Mouse (Mus musculus) MEL (cell line): ENCODE data around the gene Eif2ak4. TPM values are rescaled to one million over a fixed set of nuclear protein-coding genes. Genes with fewer than 3 reads are reported as not detected.

Experiments used
- DNase-seq: peaks from one replicate; pipeline ENCODE4 v3.0.0; 2011; ENCODE audit warnings: low read depth, low spot score
- H3K27ac ChIP-seq: 2 replicates; pipeline ENCODE4 v1.5.1; 2012; ENCODE audit warnings: low read depth, mild to moderate bottlenecking, control low read depth, low read length, moderate library complexity; ENCODE audit not compliant: control insufficient read depth
- H3K27me3 ChIP-seq, 2 experiments: fragments of 150-350 bp in 1 of 2; sonication (generic) in 1 of 2; 2 replicates each; pipeline ENCODE4 v1.6.1; 2012; ENCODE audit warnings: low read length in 2 of 2, mild to moderate bottlenecking in 2 of 2, improper control_type of control experiment in 1 of 2, moderate library complexity in 1 of 2; ENCODE audit not compliant: insufficient read depth in 2 of 2, control insufficient read depth in 1 of 2
- H3K36me3 ChIP-seq, 2 experiments: 2 replicates each; pipeline ENCODE4 v1.6.1; 2012 to 2014; ENCODE audit warnings: low read length in 2 of 2, improper control_type of control experiment in 1 of 2, inconsistent platforms in 1 of 2, mild to moderate bottlenecking in 1 of 2; ENCODE audit not compliant: insufficient read depth in 2 of 2, control insufficient read depth in 1 of 2
- H3K4me1 ChIP-seq, 2 experiments: fragments of 150-350 bp in 1 of 2; sonication (generic) in 1 of 2; 2 replicates each; pipeline ENCODE4 v1.6.1; 2012; ENCODE audit warnings: low read length in 2 of 2, improper control_type of control experiment in 1 of 2, mild to moderate bottlenecking in 1 of 2; ENCODE audit not compliant: insufficient read depth in 2 of 2, control insufficient read depth in 1 of 2
- H3K4me3 ChIP-seq, 2 experiments: fragments of 150-350 bp in 1 of 2; sonication (generic) in 1 of 2; 2 replicates each; pipeline ENCODE4 v1.5.1; 2012; ENCODE audit warnings: low read depth in 2 of 2, low read length in 2 of 2, mild to moderate bottlenecking in 2 of 2, moderate library complexity in 2 of 2, control low read depth in 1 of 2, improper control_type of control experiment in 1 of 2; ENCODE audit not compliant: control insufficient read depth in 1 of 2, insufficient read depth in 1 of 2
- H3K79me2 ChIP-seq: 2 replicates; pipeline ENCODE4 v1.6.1; 2012; ENCODE audit warnings: mild to moderate bottlenecking, low read length, moderate library complexity; ENCODE audit not compliant: control insufficient read depth, poor library complexity, insufficient read depth
- H3K9ac ChIP-seq: 2 replicates; pipeline ENCODE4 v1.6.1; 2012; ENCODE audit warnings: low read depth, mild to moderate bottlenecking, control low read depth, low read length, moderate library complexity; ENCODE audit not compliant: control insufficient read depth, poor library complexity, severe bottlenecking
- H3K9me3 ChIP-seq: fragments of 150-350 bp; sonication (generic); replicated peaks from 2 replicates; pipeline ENCODE4 v1.6.1; 2012; ENCODE audit warnings: mild to moderate bottlenecking, low read length, improper control_type of control experiment, moderate library complexity; ENCODE audit not compliant: insufficient read depth
- BHLHE40 ChIP-seq: IDR thresholded peaks from 2 replicates; pipeline ENCODE4 v1.6.1; 2012; ENCODE audit warnings: low read depth, mild to moderate bottlenecking, inconsistent platforms, low read length, improper control_type of control experiment, borderline replicate concordance
- CHD2 ChIP-seq: IDR thresholded peaks from 2 replicates; pipeline ENCODE4 v1.6.1; 2011; ENCODE audit warnings: low read length, improper control_type of control experiment
- CTCF ChIP-seq, 3 experiments: IDR thresholded peaks in 2 of 3; conservative IDR thresholded peaks in 1 of 3; 2 replicates each; pipeline ENCODE4 v1.5.1; 2011 to 2012; ENCODE audit warnings: low read length in 3 of 3, low read depth in 2 of 3, mild to moderate bottlenecking in 2 of 3, improper control_type of control experiment in 1 of 3, inconsistent platforms in 1 of 3, mixed read lengths in 1 of 3, moderate library complexity in 1 of 3; ENCODE audit not compliant: control insufficient read depth in 1 of 3, insufficient read depth in 1 of 3, poor library complexity in 1 of 3, severe bottlenecking in 1 of 3
- EP300 ChIP-seq, 2 experiments: IDR thresholded peaks; 2 replicates each; pipeline ENCODE4 v1.6.1; 2011; ENCODE audit warnings: improper control_type of control experiment in 2 of 2, low read length in 2 of 2, low read depth in 1 of 2, mild to moderate bottlenecking in 1 of 2
- ETS1 ChIP-seq: IDR thresholded peaks from 2 replicates; pipeline ENCODE4 v1.6.1; 2012; ENCODE audit warnings: low read depth, mild to moderate bottlenecking, inconsistent platforms, low read length, improper control_type of control experiment, moderate library complexity
- GATA1 ChIP-seq: IDR thresholded peaks from 2 replicates; pipeline ENCODE4 v1.6.1; 2011; ENCODE audit warnings: low read depth, low read length, improper control_type of control experiment
- HCFC1 ChIP-seq: IDR thresholded peaks from 2 replicates; pipeline ENCODE4 v1.6.1; 2012; ENCODE audit warnings: low read depth, mild to moderate bottlenecking, inconsistent platforms, low read length, improper control_type of control experiment, moderate library complexity
- MAX ChIP-seq: IDR thresholded peaks from 2 replicates; pipeline ENCODE4 v1.6.1; 2011; ENCODE audit warnings: low read length, improper control_type of control experiment
- MAZ ChIP-seq: IDR thresholded peaks from 2 replicates; pipeline ENCODE4 v1.6.1; 2012; ENCODE audit warnings: low read depth, mild to moderate bottlenecking, inconsistent platforms, low read length, improper control_type of control experiment
- MXI1 ChIP-seq: IDR thresholded peaks from 2 replicates; pipeline ENCODE4 v1.6.1; 2011; ENCODE audit warnings: mild to moderate bottlenecking, low read depth, low read length, improper control_type of control experiment
- MYB ChIP-seq: IDR thresholded peaks from 2 replicates; pipeline ENCODE4 v1.6.1; 2011; ENCODE audit warnings: mild to moderate bottlenecking, low read depth, low read length, improper control_type of control experiment
- MYC ChIP-seq: IDR thresholded peaks from 2 replicates; pipeline ENCODE4 v1.6.1; 2011; ENCODE audit warnings: low read depth, mild to moderate bottlenecking, low read length, improper control_type of control experiment, moderate library complexity
- NELFE ChIP-seq: IDR thresholded peaks from 2 replicates; pipeline ENCODE4 v1.6.1; 2011; ENCODE audit warnings: low read depth, low read length, improper control_type of control experiment
- NRF1 ChIP-seq: IDR thresholded peaks from 2 replicates; pipeline ENCODE4 v1.6.1; 2014; ENCODE audit warnings: low read depth, mild to moderate bottlenecking, inconsistent platforms, low read length, improper control_type of control experiment, moderate library complexity; ENCODE audit not compliant: poor library complexity, insufficient read depth, severe bottlenecking
- POLR2A ChIP-seq, 2 experiments: IDR thresholded peaks; 2 replicates each; pipeline ENCODE4 v1.6.1; 2011 to 2012; ENCODE audit warnings: low read length in 2 of 2, mild to moderate bottlenecking in 2 of 2, control low read depth in 1 of 2, improper control_type of control experiment in 1 of 2, low read depth in 1 of 2, moderate library complexity in 1 of 2; ENCODE audit not compliant: control insufficient read depth in 1 of 2, insufficient read depth in 1 of 2, poor library complexity in 1 of 2
- POLR2AphosphoS5 ChIP-seq: IDR thresholded peaks from 2 replicates; pipeline ENCODE4 v1.6.1; 2012; ENCODE audit warnings: low read depth, borderline replicate concordance, mild to moderate bottlenecking, inconsistent platforms, low read length, moderate library complexity, mixed read lengths
- RAD21 ChIP-seq: IDR thresholded peaks from 2 replicates; pipeline ENCODE4 v1.6.1; 2011; ENCODE audit warnings: mild to moderate bottlenecking, low read depth, low read length, improper control_type of control experiment
- RCOR1 ChIP-seq: IDR thresholded peaks from 2 replicates; pipeline ENCODE4 v1.6.1; 2012; ENCODE audit warnings: low read depth, mild to moderate bottlenecking, inconsistent platforms, low read length, improper control_type of control experiment
- SIN3A ChIP-seq: IDR thresholded peaks from 2 replicates; pipeline ENCODE4 v1.6.1; 2012; ENCODE audit warnings: low read length, improper control_type of control experiment, inconsistent platforms
- SMC3 ChIP-seq: IDR thresholded peaks from 2 replicates; pipeline ENCODE4 v1.6.1; 2011; ENCODE audit warnings: low read depth, low read length, improper control_type of control experiment
- TAL1 ChIP-seq: IDR thresholded peaks from 2 replicates; pipeline ENCODE4 v1.6.1; 2012; ENCODE audit warnings: mild to moderate bottlenecking, inconsistent platforms, low read length, moderate library complexity, mixed read lengths
- TBP ChIP-seq: IDR thresholded peaks from 2 replicates; pipeline ENCODE4 v1.8.0; 2011; ENCODE audit warnings: low read depth, low read length, improper control_type of control experiment
- UBTF ChIP-seq: IDR thresholded peaks from 2 replicates; pipeline ENCODE4 v1.6.1; 2012; ENCODE audit warnings: low read depth, mild to moderate bottlenecking, inconsistent platforms, low read length, improper control_type of control experiment, moderate library complexity, borderline replicate concordance; ENCODE audit not compliant: insufficient read depth
- USF1 ChIP-seq: IDR thresholded peaks from 2 replicates; pipeline ENCODE4 v1.6.1; 2014; ENCODE audit warnings: low read depth, mild to moderate bottlenecking, inconsistent platforms, low read length, improper control_type of control experiment, moderate library complexity
- USF2 ChIP-seq, 2 experiments: IDR thresholded peaks; 2 replicates each; pipeline ENCODE4 v1.6.1; 2011 to 2012; ENCODE audit warnings: improper control_type of control experiment in 2 of 2, low read length in 2 of 2, borderline replicate concordance in 1 of 2, inconsistent platforms in 1 of 2, low read depth in 1 of 2, mild to moderate bottlenecking in 1 of 2; ENCODE audit not compliant: insufficient read depth in 1 of 2
- ZC3H11A ChIP-seq: IDR thresholded peaks from 2 replicates; pipeline ENCODE4 v1.6.1; 2012; ENCODE audit warnings: low read depth, mild to moderate bottlenecking, inconsistent platforms, low read length, improper control_type of control experiment
- ZKSCAN1 ChIP-seq: IDR thresholded peaks from 2 replicates; pipeline ENCODE4 v1.6.1; 2012; ENCODE audit warnings: low read depth, mild to moderate bottlenecking, inconsistent platforms, low read length, improper control_type of control experiment, moderate library complexity
- ZMIZ1 ChIP-seq: IDR thresholded peaks from 2 replicates; pipeline ENCODE4 v1.6.1; 2012; ENCODE audit warnings: low read depth, mild to moderate bottlenecking, inconsistent platforms, low read length, improper control_type of control experiment, moderate library complexity
- ZNF384 ChIP-seq: IDR thresholded peaks from 2 replicates; pipeline ENCODE4 v1.6.1; 2012; ENCODE audit warnings: low read depth, mild to moderate bottlenecking, inconsistent platforms, low read length, improper control_type of control experiment
- polyA plus RNA-seq, 2 experiments: library from polyadenylated mRNA; stranded (reverse) in 1 of 2; unstranded in 1 of 2; fragments of >175 nt in 1 of 2; fragments of >200 nt in 1 of 2; gene quantifications; 2 replicates each; pipeline versions ENCODE4 v1.2.1 to v1.2.4; 2012; ENCODE audit warnings: low replicate concordance in 2 of 2, low read depth in 1 of 2; ENCODE audit not compliant: insufficient read length in 2 of 2, insufficient read depth in 1 of 2, missing spikeins in 1 of 2
- total RNA-seq: library from RNA; depleted of rRNA; stranded (reverse); fragments of 300-350 nt; gene quantifications from 2 replicates; pipeline ENCODE4 v1.2.3, GENCODE M21; 2012

The Eif2ak4 gene
- total and polyA plus RNA-seq, 3 experiments: 13.2 to 15.5 TPM; not detected in 1

DNA sequence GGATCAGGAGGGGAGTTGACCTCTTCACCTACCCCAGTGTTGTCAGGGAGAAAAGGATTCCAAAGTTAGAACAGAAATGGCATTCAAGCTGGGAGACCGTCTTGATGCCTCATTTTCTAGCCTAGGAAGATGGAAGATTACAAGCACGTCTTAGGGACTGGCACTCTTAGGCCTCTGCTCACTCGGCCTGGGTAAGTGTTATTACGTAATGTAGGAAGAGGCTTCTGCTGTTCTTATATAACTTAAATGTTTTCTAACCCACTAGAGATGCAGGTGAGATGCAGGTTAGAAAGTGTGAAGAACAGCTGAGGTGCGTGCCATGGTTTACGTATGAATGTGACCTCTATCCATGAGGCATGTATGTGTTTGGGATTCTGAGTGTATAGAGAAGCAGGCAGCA lies 39.9 kb downstream of the Eif2ak4 start:
- no peak overlapping the region for H3K4me3 ChIP-seq
- H3K27me3 ChIP-seq: no peaks in the 10 kb centered on the region
- no peaks in the 10 kb centered on the region for H3K4me1 ChIP-seq
- TF ChIP-seq UBTF (no peak), MAX (no peak), HCFC1 (no peak), ZMIZ1 (no peak), ZNF384 (no peak), NRF1 (no peak), USF1 (no peak), USF2 (IDR thresholded peaks at IDR 0.05; ENCODE audit: borderline replicate concordance in 1 of 2, insufficient read depth in 1 of 2, low read depth in 1 of 2, low read length in 2 of 2) (no peak), MXI1 (no peak), SMC3 (no peak), EP300 (IDR thresholded peaks at IDR 0.05; ENCODE audit: low read depth in 1 of 2, low read length in 2 of 2) (no peak), SIN3A (no peak), POLR2A (IDR thresholded peaks at IDR 0.05; ENCODE audit: control insufficient read depth in 1 of 2, insufficient read depth in 1 of 2, low read depth in 1 of 2, low read length in 2 of 2, poor library complexity in 1 of 2) (no peak), NELFE (no peak), ZC3H11A (no peak), CHD2 (no peak)
- DNase-seq: no peak
- H3K9me3 ChIP-seq: no peaks in the 10 kb centered on the region
- no peaks in the 10 kb centered on the region for H3K79me2 ChIP-seq
- no peak overlapping the region for H3K9ac ChIP-seq
- H3K36me3 ChIP-seq: no peaks in the 10 kb centered on the region; a peak in 1 of 4 replicates
- no peak overlapping the region for H3K27ac ChIP-seq

GRCm38 (mm10) chr2:118429297-118429696 lies 40.9 kb downstream of the Eif2ak4 start:
- H3K27me3 ChIP-seq: no peaks in the 10 kb centered on the region
- H3K4me1 ChIP-seq: peaks cover 0 to under 1% of the 10 kb centered on the region in 2 experiments; a peak in 2 of 4 replicates
- H3K9me3 ChIP-seq: no peaks in the 10 kb centered on the region
- TF ChIP-seq BHLHE40 (no peak), UBTF (no peak), ZNF384 (no peak), RCOR1 (no peak), USF1 (no peak), EP300 (IDR thresholded peaks at IDR 0.05; ENCODE audit: low read depth in 1 of 2, low read length in 2 of 2) (no peak), MYC (no peak), MAZ (no peak), ZMIZ1 (no peak), GATA1 (no peak), ETS1 (no peak), POLR2AphosphoS5 (no peak), NELFE (no peak), MYB (no peak), USF2 (IDR thresholded peaks at IDR 0.05; ENCODE audit: borderline replicate concordance in 1 of 2, insufficient read depth in 1 of 2, low read depth in 1 of 2, low read length in 2 of 2) (no peak), ZKSCAN1 (no peak), TBP (no peak), TAL1 (no peak), RAD21 (no peak), CTCF (IDR thresholded peaks at IDR 0.05 in 2 of 3, conservative IDR thresholded peaks at IDR 0.05 in 1 of 3; ENCODE audit: control insufficient read depth in 1 of 3, insufficient read depth in 1 of 3, low read depth in 2 of 3, low read length in 3 of 3, poor library complexity in 1 of 3, severe bottlenecking in 1 of 3) (no peak)
- H3K4me3 ChIP-seq: no peak overlapping the region
- DNase-seq: no peak
- no peak overlapping the region for H3K27ac ChIP-seq
- no peak overlapping the region for H3K9ac ChIP-seq
- H3K79me2 ChIP-seq: no peaks in the 10 kb centered on the region
- H3K36me3 ChIP-seq: peaks cover 0 to under 1% of the 10 kb centered on the region in 2 experiments; a peak in 3 of 4 replicates
